Mouse (Mus musculus): ENCODE data around the gene Capn2.
A peak's percentile ranks its signal among the peaks of the same experiment; 100 is the strongest.

Gene Capn2

DNA sequence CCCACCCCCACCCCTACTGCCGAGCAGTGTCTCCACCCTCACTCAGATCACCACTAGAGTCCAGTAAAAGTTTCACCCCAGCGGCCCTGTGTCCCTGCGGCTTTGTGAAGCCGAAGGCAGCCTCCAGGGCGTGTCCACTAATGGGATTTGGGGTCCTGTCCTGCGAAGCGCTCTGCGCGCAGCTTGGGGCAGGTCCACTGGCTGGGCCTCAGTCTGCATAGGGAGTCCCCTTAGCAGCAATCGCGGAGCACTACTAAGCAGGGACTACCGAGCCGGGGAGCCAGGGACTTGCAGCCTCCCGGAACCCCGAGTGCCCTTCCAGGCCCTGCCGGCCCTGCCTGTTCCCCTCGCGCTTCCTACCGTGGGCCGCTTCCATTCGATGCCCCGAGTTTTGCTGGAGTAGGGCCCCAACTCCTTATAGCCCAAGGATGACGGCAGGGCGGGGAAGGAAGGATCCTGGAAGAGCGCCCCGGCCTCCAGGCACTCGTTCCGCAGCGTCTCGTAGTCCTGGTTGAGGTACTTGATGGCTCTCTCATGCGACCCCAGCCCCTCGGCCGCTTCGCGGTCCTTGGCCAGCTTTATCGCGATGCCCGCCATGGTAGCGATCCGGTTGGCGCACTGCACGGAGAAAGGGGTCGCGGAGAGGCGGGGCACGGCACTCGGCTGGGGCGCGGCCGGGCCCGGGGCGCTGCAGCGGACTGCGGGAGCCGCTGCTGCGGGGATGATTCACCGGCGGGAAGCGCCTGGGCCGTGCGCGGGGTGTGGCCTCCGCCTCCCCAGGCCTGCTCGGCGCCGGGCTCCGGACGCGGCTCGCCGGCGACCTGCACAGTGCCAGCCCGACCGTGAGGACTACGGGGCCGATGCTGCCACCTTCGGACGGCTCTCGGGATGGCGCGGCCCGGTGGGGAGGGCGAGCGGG lies at the start of gene Capn2:
Capn2 (minus strand) TSS at position 851 of the 919 bp plus-strand sequence.
- no peak for DNase-seq (ENCODE audit: low read depth, low spot score)

DNA sequence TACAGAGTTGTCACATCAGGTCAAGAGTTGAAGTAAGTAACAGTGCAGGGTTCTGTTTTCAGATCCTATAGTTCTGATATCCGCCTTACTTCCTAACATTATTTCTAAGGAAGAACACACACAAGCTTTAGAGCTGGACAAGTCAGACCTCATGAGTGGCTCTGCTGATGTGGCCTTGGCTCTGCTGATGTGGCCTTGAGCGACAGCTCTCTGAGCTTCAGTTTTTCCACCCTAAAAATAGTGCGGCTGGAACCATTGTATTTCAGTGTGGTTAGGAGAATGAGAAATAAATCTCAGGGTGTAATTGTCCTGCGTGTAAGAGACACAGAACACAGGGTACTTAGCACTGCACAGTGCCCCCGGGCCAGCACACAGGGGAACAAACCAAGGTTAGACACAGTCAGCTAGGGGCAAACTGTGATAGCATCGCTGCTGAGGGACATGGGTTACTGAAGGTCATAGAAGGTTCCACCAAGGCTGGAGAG lies 48.0 kb upstream of the Capn2 start:
- DNase-seq (ENCODE audit: low read depth, low spot score): no peak

DNA sequence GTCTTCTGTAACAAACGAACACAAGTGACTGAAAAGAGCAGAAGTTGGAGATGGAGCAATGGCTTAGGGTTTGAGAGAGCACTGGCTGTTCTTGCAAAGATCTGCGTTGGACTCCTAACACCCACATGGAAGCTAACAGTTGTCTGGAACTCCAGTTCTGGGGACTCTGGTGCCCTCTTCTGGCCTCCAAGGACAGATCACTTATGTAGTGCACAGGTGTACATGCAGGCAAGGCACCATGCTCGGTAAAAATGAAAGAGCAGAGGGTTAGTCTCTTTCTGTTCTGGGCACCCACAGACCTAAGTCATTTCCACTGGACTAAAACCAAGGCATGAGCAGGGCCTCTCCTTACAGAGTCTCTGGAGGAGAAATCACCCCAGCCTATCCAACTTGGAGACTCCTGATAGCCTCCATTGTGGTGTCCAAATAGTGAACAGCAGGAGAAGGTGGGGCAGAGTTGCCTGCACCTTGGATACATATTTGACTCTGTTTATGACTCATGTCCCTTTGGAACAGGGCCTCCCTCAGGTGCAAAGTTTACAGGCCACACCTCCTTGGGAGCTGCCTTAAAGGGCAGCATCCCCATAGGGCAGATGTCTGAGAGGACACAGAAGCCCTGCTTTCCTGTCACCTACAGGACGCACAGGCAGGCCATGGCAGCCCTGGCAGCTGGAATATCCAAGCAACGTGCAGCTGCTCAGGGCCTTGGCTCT lies 47.2 kb upstream of the Capn2 start, which contains the start of gene Capn8:
Capn8 (plus strand) TSS at position 600 of the 713 bp plus-strand sequence.
- DNase-seq (ENCODE audit: low read depth, low spot score): no peak

DNA sequence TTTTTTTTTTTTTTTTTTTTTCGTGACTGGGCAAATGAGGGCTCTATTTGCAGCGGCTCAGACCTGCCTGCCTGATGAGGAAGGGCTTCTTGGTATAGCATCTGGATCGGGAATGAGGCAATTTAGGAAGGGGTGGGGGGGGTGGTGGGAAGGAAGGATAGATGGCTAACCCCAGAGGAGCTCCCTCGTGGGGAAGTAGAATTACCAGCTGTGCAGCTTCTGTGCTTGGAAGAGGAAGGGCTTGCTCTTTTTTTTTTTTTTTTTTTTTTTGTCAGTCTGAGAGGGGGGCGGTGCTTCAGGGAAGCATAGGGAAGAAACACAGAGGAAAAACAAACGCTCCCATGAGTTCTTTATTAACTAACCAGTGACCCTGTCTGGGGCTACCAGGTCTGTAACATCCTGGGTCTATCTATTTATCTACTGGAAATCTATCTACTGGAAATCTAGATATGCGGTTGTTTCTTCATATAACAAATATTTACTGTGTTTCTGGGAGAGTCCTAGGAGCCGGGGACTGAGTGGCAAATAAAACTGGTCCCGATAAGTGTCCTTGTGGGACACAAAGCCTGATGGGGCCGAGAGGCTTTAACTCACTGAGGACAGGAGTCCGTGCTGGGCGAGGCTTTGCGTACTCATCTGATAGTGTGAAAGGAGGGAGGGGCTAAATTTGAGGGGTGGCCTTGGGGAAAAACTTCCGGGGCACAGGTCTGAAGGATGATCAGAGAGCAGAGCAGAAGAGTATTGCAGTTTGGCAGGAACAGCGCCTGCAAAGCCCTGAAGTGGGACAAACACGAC lies 45.4 kb upstream of the Capn2 start:
- no peak for DNase-seq (ENCODE audit: low read depth, low spot score)

DNA sequence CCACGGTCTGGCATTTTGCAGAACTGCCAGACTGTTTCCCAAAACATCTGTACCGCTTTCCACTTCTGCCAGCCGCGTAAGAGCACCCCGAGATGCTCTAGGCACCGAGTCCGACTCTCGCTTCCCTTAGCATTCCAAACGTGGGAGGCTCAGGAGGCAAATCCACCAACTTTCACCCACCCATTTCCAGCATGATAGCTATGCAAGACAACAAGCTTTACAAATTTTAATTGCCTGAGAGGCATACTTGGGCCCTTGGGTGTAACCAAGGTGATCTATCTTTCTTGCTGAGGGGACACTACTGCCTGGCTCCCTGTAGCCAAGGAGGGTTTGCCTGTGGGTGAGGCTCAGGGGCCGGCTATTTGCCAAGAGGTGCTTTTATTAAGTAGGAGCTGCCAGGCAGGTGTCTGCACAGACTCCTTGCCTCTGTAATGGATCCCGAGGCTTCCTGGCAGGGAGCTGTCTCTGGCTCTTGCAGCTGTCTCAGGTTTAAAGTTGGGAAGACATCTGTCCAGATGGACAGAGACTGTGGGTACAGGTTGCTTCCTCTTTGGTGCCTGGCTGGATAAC lies 44.6 kb upstream of the Capn2 start:
- no peak for DNase-seq (ENCODE audit: low read depth, low spot score)

- DNase-seq (ENCODE audit: low read depth, low spot score): no peak
These were observed 43.1 kb upstream of the Capn2 start for GRCm38 (mm10) chr1:182560390-182561098.

DNA sequence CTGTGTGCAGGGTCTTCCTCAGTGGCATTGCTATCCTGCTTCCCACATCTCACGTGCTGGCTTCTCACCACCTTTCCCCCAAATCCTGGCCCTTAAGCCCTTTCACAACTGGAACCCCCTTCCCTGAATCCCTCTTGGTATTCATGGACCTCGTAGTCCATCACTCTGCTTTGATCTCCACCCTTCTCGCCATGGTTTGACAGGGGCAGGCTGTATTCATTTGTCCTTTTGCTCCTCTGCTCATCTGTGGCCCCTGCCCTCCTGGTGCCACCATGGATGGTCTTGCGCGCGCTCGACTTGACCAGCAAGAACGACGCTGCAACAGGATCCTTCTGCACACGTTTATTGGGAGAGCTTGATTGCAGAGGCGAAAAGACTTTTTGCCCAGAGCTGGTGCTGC lies 42.1 kb upstream of the Capn2 start:
- DNase-seq (ENCODE audit: low read depth, low spot score): no peak

DNA sequence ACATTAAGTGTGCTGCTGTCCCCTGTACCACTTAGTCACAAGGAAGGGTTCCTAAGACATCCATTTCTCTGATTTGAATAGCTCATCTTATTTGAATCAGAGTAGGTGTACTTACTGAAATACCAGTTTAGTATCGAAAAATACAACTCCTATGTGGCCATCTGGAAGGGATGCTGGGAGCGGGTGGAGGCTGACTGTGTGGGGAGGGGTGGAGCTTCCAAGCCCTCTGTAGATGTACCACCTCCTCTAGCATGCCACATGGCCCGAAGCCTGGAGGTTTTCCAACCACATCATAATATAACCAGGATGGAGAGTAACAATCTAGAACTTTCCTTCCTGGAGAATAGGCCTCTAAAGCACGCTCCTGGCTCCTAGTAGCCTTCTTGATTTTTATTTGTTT lies 40.9 kb upstream of the Capn2 start:
- no peak for DNase-seq (ENCODE audit: low read depth, low spot score)

GRCm38 (mm10) chr1:182553649-182554375 lies 36.4 kb upstream of the Capn2 start:
- DNase-seq (ENCODE audit: low read depth, low spot score): no peak

DNA sequence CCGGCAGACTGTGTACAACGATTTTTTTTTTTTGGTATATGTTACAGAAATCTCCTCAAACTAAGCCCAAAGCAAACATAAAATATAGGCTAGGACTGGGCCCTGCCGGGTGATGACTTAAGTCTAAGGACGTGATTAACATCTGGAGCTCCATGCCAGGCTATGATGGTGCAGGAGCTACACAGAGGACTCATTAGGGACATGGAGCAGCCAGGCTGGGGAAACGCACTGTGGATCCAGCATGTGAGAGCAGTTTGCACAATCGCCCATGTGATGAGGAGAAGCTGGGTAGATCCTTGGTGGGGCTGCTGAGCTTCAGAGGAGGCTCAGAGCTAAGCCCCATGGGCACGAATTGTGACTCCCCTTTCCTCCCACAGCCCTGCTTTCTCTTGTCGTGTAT lies 33.4 kb upstream of the Capn2 start:
- DNase-seq (ENCODE audit: low read depth, low spot score): no peak

DNA sequence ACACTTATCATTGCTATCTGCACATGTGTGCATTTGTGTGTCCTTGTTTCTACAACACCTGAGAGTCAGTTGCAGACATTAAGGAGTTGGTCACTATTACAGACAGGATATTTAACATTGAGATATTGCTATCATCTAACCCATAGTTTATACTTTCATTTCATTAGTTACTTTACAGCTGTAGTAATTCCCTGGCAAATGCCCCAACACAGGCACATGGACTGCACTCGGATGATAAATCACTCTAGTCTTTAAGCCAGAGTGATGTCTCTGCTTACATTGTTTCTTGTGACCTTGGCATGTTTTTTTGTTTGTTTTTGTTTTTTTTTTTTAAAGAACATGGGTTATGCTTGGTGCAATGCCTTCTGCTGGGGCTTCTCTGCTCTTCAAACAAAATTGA lies 26.5 kb upstream of the Capn2 start:
- DNase-seq (ENCODE audit: low read depth, low spot score): no peak

- no peak for DNase-seq (ENCODE audit: low read depth, low spot score)
These were observed 25.7 kb upstream of the Capn2 start for GRCm38 (mm10) chr1:182543136-182543535.

DNA sequence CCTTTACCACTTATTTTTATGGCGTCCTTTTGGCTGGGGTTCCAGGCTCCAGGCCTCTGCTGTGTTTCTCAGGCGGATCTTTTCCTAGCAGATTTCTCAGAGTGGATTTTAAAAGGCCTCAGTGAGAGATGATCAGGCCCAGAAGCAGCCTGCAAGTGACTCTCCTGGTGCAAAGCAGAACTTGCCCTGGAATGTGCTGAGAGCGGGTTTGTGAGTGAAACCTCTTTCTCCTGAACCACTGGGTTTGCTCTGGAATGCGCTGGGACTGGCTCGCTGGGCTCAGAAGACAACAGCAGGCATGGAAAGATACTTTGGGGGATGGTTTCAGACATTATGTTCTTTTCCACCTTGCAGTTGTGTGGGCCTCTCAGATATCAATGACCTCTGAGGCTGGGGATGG lies 24.7 kb upstream of the Capn2 start:
- no peak for DNase-seq (ENCODE audit: low read depth, low spot score)

DNA sequence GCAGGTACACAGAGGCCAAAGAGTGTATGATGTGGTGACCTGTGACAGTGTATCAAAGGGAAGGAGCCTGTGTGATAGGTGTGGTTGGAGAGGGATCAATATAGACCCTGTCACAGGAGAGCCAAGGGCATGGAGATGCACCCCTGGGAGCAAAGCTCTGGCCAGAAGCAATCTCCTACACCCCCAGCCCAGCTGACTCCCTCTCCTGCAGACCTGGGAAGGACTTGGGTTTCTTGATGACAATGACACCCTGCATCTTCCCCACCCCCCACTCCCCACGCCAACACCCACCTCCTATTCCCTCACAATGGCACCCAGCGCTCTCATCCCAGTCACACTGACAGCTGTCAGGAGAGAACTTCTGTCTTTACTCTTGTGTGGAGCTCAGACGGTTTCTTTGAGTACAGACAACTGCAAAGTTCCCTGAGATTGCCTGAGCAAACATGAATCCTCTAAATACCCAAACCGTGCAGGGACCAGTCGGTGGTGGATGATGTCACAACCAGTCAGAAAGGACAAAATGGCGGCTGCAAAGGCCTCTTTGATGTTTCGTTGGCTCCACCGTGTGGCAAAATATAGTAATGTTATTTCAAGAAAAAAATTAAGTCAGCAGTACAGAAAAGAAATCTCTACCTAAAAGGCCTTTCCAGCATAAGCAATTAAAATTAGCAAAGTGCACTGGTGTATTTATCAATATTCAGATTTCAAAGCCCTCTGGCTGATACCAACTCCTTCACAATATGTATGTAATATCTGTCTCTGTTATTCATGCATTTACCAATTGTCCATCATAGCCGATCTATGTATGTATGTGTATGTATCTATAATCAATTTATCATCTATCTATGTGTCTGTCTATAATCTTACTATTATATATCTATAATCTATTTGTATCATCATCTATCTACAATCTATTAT lies 21.9 kb upstream of the Capn2 start:
- DNase-seq (ENCODE audit: low read depth, low spot score): peak; percentile 13

DNA sequence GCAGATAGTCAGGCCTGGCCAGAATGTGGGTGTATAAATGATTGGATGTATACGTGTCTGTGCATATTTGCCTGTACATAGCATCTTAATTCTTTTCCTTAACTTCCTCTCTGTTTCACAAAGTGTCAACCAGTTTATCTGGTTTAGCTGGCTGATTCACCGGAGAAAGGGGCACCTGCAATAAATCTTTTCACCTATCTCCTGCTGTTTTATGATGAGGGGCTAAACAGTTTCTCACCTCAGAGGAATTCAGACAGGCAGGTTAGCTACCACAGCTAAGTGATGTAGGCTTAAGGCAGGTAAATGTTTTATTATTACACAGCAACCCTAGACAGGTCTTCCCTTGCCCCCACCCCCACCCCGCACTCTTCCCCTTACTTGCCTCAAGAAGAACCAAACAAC lies 17.7 kb upstream of the Capn2 start:
- no peak for DNase-seq (ENCODE audit: low read depth, low spot score)

DNA sequence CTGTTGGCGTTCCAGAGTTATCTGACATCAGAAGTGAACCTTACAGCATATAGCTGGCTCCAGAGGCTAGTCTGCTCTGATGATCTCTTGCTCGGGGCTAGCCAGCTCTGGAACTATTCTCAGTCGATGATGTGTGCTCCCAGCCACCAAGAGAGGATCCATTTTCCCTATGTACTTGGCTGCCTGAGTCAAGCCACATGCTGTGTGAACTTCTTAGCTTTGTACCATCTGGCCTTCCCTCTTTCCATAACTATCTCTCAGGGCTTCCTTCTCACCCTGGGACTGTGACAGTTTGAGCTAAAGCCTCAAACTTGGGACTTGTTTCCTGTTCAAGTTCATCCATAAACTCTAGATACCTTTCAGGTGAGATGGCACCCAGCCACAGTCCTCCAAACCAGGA lies 16.2 kb upstream of the Capn2 start:
- DNase-seq (ENCODE audit: low read depth, low spot score): no peak

GRCm38 (mm10) chr1:182527921-182528858 lies 10.8 kb upstream of the Capn2 start:
- DNase-seq (ENCODE audit: low read depth, low spot score): no peak

DNA sequence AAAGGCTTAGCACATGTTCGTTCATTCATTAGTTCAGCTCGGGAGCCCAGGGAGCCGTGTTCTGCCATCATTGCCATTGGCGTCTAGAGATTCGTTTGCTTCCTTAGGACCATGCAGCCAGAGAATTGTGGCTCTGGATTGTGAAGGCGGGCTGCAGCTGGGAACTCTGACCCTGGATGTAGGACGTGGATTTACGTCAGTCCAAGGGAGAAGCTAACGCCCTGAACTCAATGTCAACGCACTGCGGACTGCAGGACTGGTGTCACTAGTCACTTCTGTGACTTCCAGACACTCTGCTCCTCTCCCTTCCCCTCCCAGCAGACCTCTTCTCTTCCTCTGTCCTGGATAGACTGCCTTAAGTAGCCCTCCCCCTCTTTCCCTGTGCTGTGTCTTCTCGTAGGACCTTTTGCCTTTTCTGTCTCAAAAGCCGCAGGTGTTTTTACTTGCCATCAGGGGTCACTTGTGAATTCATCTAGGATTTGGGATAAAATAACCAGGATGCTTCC lies 9.9 kb upstream of the Capn2 start:
- DNase-seq (ENCODE audit: low read depth, low spot score): no peak
